ENCODE assay signal across 8 mouse cellular contexts in genomic region chr17:10335809-10336499, GRCm38 (mm10). TPM values are rescaled to one million over a fixed set of nuclear protein-coding genes. Genes with fewer than 3 reads are reported as not detected.
A peak's percentile ranks its signal among the peaks of the same experiment; 100 is the strongest.
DNase-seq lines count a peak whose midpoint lies in the region; ATAC-seq and TF ChIP-seq lines count a peak whose summit lies in the region.

No protein-coding gene starts in this region.

- H3K9ac ChIP-seq in lung, postnatal 0 days (replicated peaks; ENCODE audit: low read depth), result peak overlapping the region; percentile 20; the same call in 1 of the 2 replicates
- H3K9ac ChIP-seq in liver, postnatal 0 days (replicated peaks), result peak overlapping the region; percentile 61

- ATAC-seq in lung, postnatal 0 days, result no peak
- ATAC-seq in liver, postnatal 0 days, result no peak

- H3K36me3 ChIP-seq in lung, postnatal 0 days (ENCODE audit: insufficient read depth, low read length), result no peaks in the 10 kb centered on the region
- peaks cover 7% of the 10 kb centered on the region; the same call in 1 of the 2 replicates for H3K36me3 ChIP-seq in hindbrain, embryonic 10.5 days
- no peaks in the 10 kb centered on the region for H3K36me3 ChIP-seq in liver, postnatal 0 days (replicated peaks; ENCODE audit: insufficient read depth, low read length)

- H3K27ac ChIP-seq in lung, postnatal 0 days (ENCODE audit: low read length), result no peak overlapping the region
- peak overlapping the region; percentile 96 for H3K27ac ChIP-seq in hindbrain, embryonic 10.5 days
- no peak overlapping the region for H3K27ac ChIP-seq in liver, postnatal 0 days (ENCODE audit: low read depth)

- H3K4me2 ChIP-seq in lung, postnatal 0 days (replicated peaks; ENCODE audit: low read depth, low read length), result peak overlapping the region; percentile 71
- peak overlapping the region; percentile 84 for H3K4me2 ChIP-seq in liver, postnatal 0 days (ENCODE audit: low read depth, low read length)

- 32% methylated on average over 16 of the region's 16 CpGs for WGBS in lung, postnatal 0 days
- 10% methylated on average over 16 of the region's 16 CpGs for WGBS in hindbrain, embryonic 10.5 days
- WGBS in liver, postnatal 0 days (ENCODE audit: insufficient replicate concordance), result 27% methylated on average over 16 of the region's 16 CpGs

- TF ChIP-seq EP300 in lung, postnatal 0 days (IDR thresholded peaks at IDR 0.05), result no peak
- no peak for TF ChIP-seq EP300 in liver, postnatal 0 days (IDR thresholded peaks at IDR 0.05; ENCODE audit: low read depth)

- H3K4me1 ChIP-seq in lung, postnatal 0 days (ENCODE audit: insufficient read depth, low read depth, low read length), result 0 out of 2 replicates have a peak, but pooled peaks cover 4% of the 10 kb centered on the region
- H3K4me1 ChIP-seq in hindbrain, embryonic 10.5 days (replicated peaks), result peaks cover 57% of the 10 kb centered on the region
- no peaks in the 10 kb centered on the region for H3K4me1 ChIP-seq in liver, postnatal 0 days (ENCODE audit: insufficient read depth)

- H3K9me3 ChIP-seq in lung, postnatal 0 days (ENCODE audit: low read length), result no peaks in the 10 kb centered on the region
- H3K9me3 ChIP-seq in hindbrain, embryonic 10.5 days, result no peaks in the 10 kb centered on the region
- no peaks in the 10 kb centered on the region for H3K9me3 ChIP-seq in liver, postnatal 0 days (ENCODE audit: low read length)

- H3K27me3 ChIP-seq in lung, postnatal 0 days (replicated peaks; ENCODE audit: insufficient read depth, low read length), result no peaks in the 10 kb centered on the region
- no peaks in the 10 kb centered on the region for H3K27me3 ChIP-seq in hindbrain, embryonic 10.5 days (ENCODE audit: insufficient read depth, poor library complexity, severe bottlenecking)
- peaks cover 15% of the 10 kb centered on the region for H3K27me3 ChIP-seq in liver, postnatal 0 days (ENCODE audit: insufficient read depth, low read length)

- TF ChIP-seq CTCF in lung, postnatal 0 days (IDR thresholded peaks at IDR 0.05), result no peak
- TF ChIP-seq CTCF in liver, postnatal 0 days (IDR thresholded peaks at IDR 0.05; ENCODE audit: low read depth), result no peak

- peak; percentile 69 to 86 for DNase-seq in adrenal gland, adult (ENCODE audit: inconsistent age in 2 of 2, low spot score in 1 of 2)
- no peak for DNase-seq in adrenal gland, adult 18-20 months (ENCODE audit: low spot score in 2 of 2)
- DNase-seq in lung, postnatal 0 days (ENCODE audit: low spot score), result no peak
- no peak for DNase-seq in lung, adult 18-20 months
- DNase-seq in hindbrain, embryonic 10.5 days (ENCODE audit: low spot score), result peak; percentile 74
- peak; percentile 12 for DNase-seq in liver, postnatal 0 days
- DNase-seq in testis, postnatal 14 days (ENCODE audit: low spot score), result peak; percentile 84
- DNase-seq in spleen, adult 18-20 months, result no peak

- H3K4me3 ChIP-seq in lung, postnatal 0 days (ENCODE audit: low read depth, low read length), result peak overlapping the region; percentile 41
- H3K4me3 ChIP-seq in hindbrain, embryonic 10.5 days, result peak overlapping the region; percentile 50
- peak overlapping the region; percentile 58 for H3K4me3 ChIP-seq in liver, postnatal 0 days (ENCODE audit: low read depth, low read length)

RNA-seq across cellular contexts. Expression of gene Qk, which starts 16.3 kb away (rescaled TPM):
- 100 to 1,000 TPM; 188 to 233 TPM for total RNA-seq in adrenal gland, adult 18-20 months (2021)
- 60.2 and 67.9 TPM in 2 replicates for polyA plus RNA-seq in lung, postnatal 0 days (2015; fragmentation: Nextera tagmentation; extraction: Ambion mirVana)
- 34.6 and 41.4 TPM in 2 replicates for polyA plus RNA-seq in hindbrain, embryonic 10.5 days (2016; fragmentation: Nextera tagmentation; extraction: Ambion mirVana)
- 9.1 and 9.9 TPM in 2 replicates for polyA plus RNA-seq in liver, postnatal 0 days (2015; fragmentation: Nextera tagmentation; extraction: Ambion mirVana)

Comparison
In these comparisons a context has a peak if more than half of its experiments do, and no peak if none do; other contexts are left out.
1. DNase-seq: peak in adrenal gland, adult (2 of 2), hindbrain, embryonic 10.5 days (single experiment), liver, postnatal 0 days (single experiment) and testis, postnatal 14 days (single experiment); none in adrenal gland, adult 18-20 months (0 of 2), lung, postnatal 0 days (single experiment), lung, adult 18-20 months (0 of 2) and spleen, adult 18-20 months (0 of 2).
2. Peak in every context shown above with its lines, with median percentiles within 50 percentile points of each other: H3K4me3 ChIP-seq.